Mouse (Mus musculus) heart, adult 2 months (tissue): ENCODE measurements around the gene Zfp189. TPM values are rescaled to one million over a fixed set of nuclear protein-coding genes. Genes with fewer than 3 reads are reported as not detected.
"Not testable (repeated sequence)": the region's sequence is repeated elsewhere in the genome, so short reads cannot be mapped to it uniquely, and the experiment has no call there.

Experiments used
- DNase-seq, 2 experiments: peaks; one replicate each; pipeline ENCODE4 v3.0.0; 2021
- H3K27ac ChIP-seq: fragments of 200-600 bp; 2 replicates; pipeline ENCODE4 v1.8.1; 2022
- H3K27me3 ChIP-seq: fragments of 200-500 bp; 2 replicates; pipeline ENCODE4 v1.6.1; 2012; ENCODE audit warnings: mild to moderate bottlenecking, low read length, inconsistent platforms, mixed read lengths; ENCODE audit not compliant: control insufficient read depth, insufficient read depth
- H3K36me3 ChIP-seq: fragments of 200-500 bp; 2 replicates; pipeline ENCODE4 v1.6.1; 2012; ENCODE audit warnings: low read length, inconsistent platforms; ENCODE audit not compliant: control insufficient read depth, insufficient read depth
- H3K4me1 ChIP-seq: fragments of 200-500 bp; 2 replicates; pipeline ENCODE4 v1.6.1; 2011; ENCODE audit warnings: low read length; ENCODE audit not compliant: control insufficient read depth, insufficient read depth
- H3K4me3 ChIP-seq: fragments of 200-600 bp; 2 replicates; pipeline ENCODE4 v1.8.1; 2022
- H3K79me2 ChIP-seq: fragments of 200-500 bp; replicated peaks from 2 replicates; pipeline ENCODE4 v1.6.1; 2012; ENCODE audit warnings: mild to moderate bottlenecking, inconsistent platforms, low read length, moderate library complexity, mixed read lengths; ENCODE audit not compliant: control insufficient read depth, insufficient read depth
- H3K9ac ChIP-seq: fragments of 200-500 bp; 2 replicates; pipeline ENCODE4 v1.6.1; 2012; ENCODE audit warnings: low read depth, mild to moderate bottlenecking, control low read depth, inconsistent platforms, low read length, mixed read lengths
- CTCF ChIP-seq: fragments of 200-600 bp; IDR thresholded peaks from 2 replicates; pipeline ENCODE4 v1.8.1; 2022; ENCODE audit warnings: antibody characterized with exemption, mild to moderate bottlenecking, moderate library complexity
- EP300 ChIP-seq: fragments of 200-500 bp; IDR thresholded peaks from 2 replicates; pipeline ENCODE4 v1.6.1; 2011; ENCODE audit warnings: low read depth, low read length, control low read depth; ENCODE audit not compliant: insufficient read depth
- POLR2A ChIP-seq: fragments of 200-500 bp; IDR thresholded peaks from 2 replicates; pipeline ENCODE4 v1.6.1; 2011; ENCODE audit warnings: mild to moderate bottlenecking, low read depth, low read length, control low read depth; ENCODE audit not compliant: insufficient read depth
- WGBS: fragments of 180-500 bp; shearing (Covaris S2); methylation state at CpG from one replicate; pipeline ENCODE4 v1.1.7; 2018; 5-methylcytosine and 5-hydroxymethylcytosine counted together
- intact Hi-C: fragments of 180-260 bp; cut with DNase I; formaldehyde crosslinking; loops from one replicate; pipeline ENCODE4 v1.15.1; 2025
- polyA plus RNA-seq: library from polyadenylated mRNA; depleted of rRNA; stranded (reverse); fragments of >200 nt; gene quantifications from 2 replicates; pipeline ENCODE4 v1.2.3, GENCODE M21; 2012
- total RNA-seq, 2 experiments: library from RNA; stranded (reverse); gene quantifications; 2 replicates each; pipeline ENCODE4 v1.2.3; 2021

The Zfp189 gene
- total and polyA plus RNA-seq, 3 experiments, result 1.3 to 6.5 (median 6.2) TPM

DNA sequence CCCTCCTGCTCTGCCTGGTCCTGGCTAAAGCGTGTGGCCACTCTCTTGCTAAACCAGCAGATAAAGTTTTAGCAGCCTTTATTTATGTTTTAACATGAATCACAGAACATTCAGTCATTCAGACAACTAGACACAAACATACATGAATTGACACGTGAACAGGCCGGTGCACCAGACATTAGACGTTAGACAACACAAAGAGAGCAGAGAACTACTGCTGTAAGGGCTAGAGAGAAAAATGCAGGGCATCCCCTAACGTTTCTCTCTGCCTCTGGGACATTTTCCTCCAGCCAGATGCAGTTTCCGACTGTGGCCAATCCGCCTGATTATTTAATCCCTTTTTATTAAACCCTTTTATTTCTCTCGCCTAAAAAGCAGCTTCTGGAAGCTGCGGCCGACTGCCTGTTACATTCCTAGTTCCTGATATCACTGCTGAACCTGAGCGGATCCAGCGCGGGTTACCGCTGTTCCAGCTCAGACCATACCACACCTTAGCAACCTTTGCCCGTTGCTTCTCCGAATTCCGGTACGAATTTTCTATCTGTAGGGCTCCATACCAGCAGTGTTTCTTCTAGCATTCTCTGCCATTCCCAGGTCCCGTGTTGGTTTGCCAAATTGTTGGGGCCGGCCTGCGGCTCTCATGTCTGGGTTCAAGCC lies 40.7 kb upstream of the Zfp189 start:
- TF ChIP-seq EP300, result no peak
- H3K9ac ChIP-seq, result no peak overlapping the region
- WGBS, result 37% methylated on average over 21 of the region's 21 CpGs

GRCm38 (mm10) chr4:49480896-49481295 lies 40.1 kb upstream of the Zfp189 start:
- 61% methylated on average over 3 of the region's 3 CpGs for WGBS
- no peak for DNase-seq
- intact Hi-C loops, result no loop called here
- TF ChIP-seq POLR2A (no peak), EP300 (no peak), CTCF (no peak)
- H3K9ac ChIP-seq, result no peak overlapping the region
- no peaks in the 10 kb centered on the region for H3K79me2 ChIP-seq
- H3K36me3 ChIP-seq, result no peaks in the 10 kb centered on the region
- no peak overlapping the region for H3K4me3 ChIP-seq
- no peaks in the 10 kb centered on the region for H3K27me3 ChIP-seq
- no peak overlapping the region for H3K27ac ChIP-seq
- no peaks in the 10 kb centered on the region for H3K4me1 ChIP-seq

More for the DNA sequence above, 40.7 kb upstream of the Zfp189 start:
- DNase-seq, result no peak
- no peaks in the 10 kb centered on the region for H3K36me3 ChIP-seq
- no peaks in the 10 kb centered on the region for H3K27me3 ChIP-seq
- no peaks in the 10 kb centered on the region for H3K4me1 ChIP-seq
- H3K27ac ChIP-seq, result no peak overlapping the region
- intact Hi-C loops, result no loop called here
- H3K79me2 ChIP-seq, result no peaks in the 10 kb centered on the region
- no peak overlapping the region for H3K4me3 ChIP-seq

GRCm38 (mm10) chr4:49485442-49485841 lies 35.5 kb upstream of the Zfp189 start:
- H3K79me2 ChIP-seq, result no peaks in the 10 kb centered on the region
- no peak overlapping the region for H3K9ac ChIP-seq
- intact Hi-C loops, result no loop called here
- H3K27ac ChIP-seq, result no peak overlapping the region
- TF ChIP-seq EP300 (no peak), POLR2A (no peak)
- no peak overlapping the region for H3K4me3 ChIP-seq
- no peaks in the 10 kb centered on the region for H3K27me3 ChIP-seq
- H3K4me1 ChIP-seq, result no peaks in the 10 kb centered on the region
- no peaks in the 10 kb centered on the region for H3K36me3 ChIP-seq
- DNase-seq, result no peak

- H3K27ac ChIP-seq, intact Hi-C loops, H3K36me3 ChIP-seq, H3K4me1 ChIP-seq, H3K9ac ChIP-seq, H3K79me2 ChIP-seq, H3K27me3 ChIP-seq, DNase-seq, H3K4me3 ChIP-seq: not testable (repeated sequence)
- 77% methylated on average over 3 of the region's 3 CpGs for WGBS
Observed at GRCm38 (mm10) chr4:49485934-49486650, 34.9 kb upstream of the Zfp189 start.

DNA sequence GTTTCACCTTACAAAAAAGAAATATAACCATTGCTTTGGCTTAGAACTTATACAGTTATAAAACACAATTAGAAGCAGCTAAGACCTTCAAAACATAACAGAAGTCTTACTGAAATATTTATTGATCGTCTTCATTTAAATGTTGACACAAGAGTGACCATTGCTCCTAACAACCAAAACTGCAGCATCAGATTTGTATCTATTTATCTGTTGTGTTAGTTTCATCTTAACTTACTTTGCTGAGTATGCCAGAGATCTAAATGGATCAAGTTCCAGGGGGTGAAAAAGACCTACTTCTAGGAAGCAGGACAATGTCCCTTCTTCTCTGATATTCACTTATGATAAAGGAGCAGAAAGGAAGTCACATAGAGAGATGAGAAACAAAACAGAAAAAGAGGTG lies 17.4 kb upstream of the Zfp189 start:
- intact Hi-C loops, result no loop called here
- Histone ChIP-seq H3K27ac (no peak overlapping the region), H3K79me2 (no peaks in the 10 kb centered on the region), H3K9ac (no peak overlapping the region), H3K4me1 (no peaks in the 10 kb centered on the region), H3K36me3 (no peaks in the 10 kb centered on the region), H3K4me3 (no peak overlapping the region), H3K27me3 (no peaks in the 10 kb centered on the region)
- no peak for DNase-seq
- WGBS, result 79% methylated on average over 1 of the region's 1 CpGs
- TF ChIP-seq CTCF, result no peak
- no peak for TF ChIP-seq EP300

DNA sequence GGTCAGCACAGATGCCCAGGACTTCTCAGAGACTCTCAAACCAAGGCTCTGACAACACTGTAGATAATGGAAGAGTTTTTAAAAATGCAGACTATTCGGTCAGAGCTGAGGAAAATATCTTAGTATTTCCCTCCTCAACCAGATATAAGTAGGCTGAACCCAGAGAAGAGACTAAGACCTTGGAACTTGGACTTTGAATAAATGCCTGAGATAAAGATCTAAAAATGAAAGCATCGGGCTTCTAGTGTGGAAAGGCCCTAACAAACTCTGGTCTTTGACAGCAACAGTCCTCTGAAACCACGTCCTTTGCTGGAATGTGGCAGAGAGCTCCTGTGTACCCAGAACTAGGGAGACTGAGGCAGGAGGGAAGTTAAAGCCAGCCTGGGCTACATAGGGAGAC lies 14.6 kb upstream of the Zfp189 start, which contains the start of gene Baat:
Baat (minus strand) TSS at position 172 of the 400 bp plus-strand sequence.
- 51% methylated on average over 3 of the region's 3 CpGs for WGBS
- Histone ChIP-seq H3K4me3 (no peak within 1 kb of the TSS), H3K27ac (no peak within 1 kb of the TSS), H3K79me2 (no peaks in the 10 kb centered on the region), H3K9ac (no peak within 1 kb of the TSS), H3K36me3 (no peaks in the 10 kb centered on the region), H3K4me1 (no peaks in the 10 kb centered on the region), H3K27me3 (no peaks in the 10 kb centered on the region)
- intact Hi-C loops, result no loop called here
- TF ChIP-seq EP300 (no peak), POLR2A (no peak), CTCF (no peak)
- no peak for DNase-seq
